Mouse (Mus musculus) MEL (cell line): ENCODE measurements around the gene Gsn. TPM values are rescaled to one million over a fixed set of nuclear protein-coding genes. Genes with fewer than 3 reads are reported as not detected.

ENCODE experiments used
- DNase-seq: peaks from one replicate; pipeline ENCODE4 v3.0.0; 2011; ENCODE audit warnings: low read depth, low spot score
- H3K27ac ChIP-seq: 2 replicates; pipeline ENCODE4 v1.5.1; 2012; ENCODE audit warnings: low read depth, mild to moderate bottlenecking, control low read depth, low read length, moderate library complexity; ENCODE audit not compliant: control insufficient read depth
- H3K27me3 ChIP-seq, 2 experiments: fragments of 150-350 bp in 1 of 2; sonication (generic) in 1 of 2; 2 replicates each; pipeline ENCODE4 v1.6.1; 2012; ENCODE audit warnings: low read length in 2 of 2, mild to moderate bottlenecking in 2 of 2, improper control_type of control experiment in 1 of 2, moderate library complexity in 1 of 2; ENCODE audit not compliant: insufficient read depth in 2 of 2, control insufficient read depth in 1 of 2
- H3K36me3 ChIP-seq, 2 experiments: 2 replicates each; pipeline ENCODE4 v1.6.1; 2012 to 2014; ENCODE audit warnings: low read length in 2 of 2, improper control_type of control experiment in 1 of 2, inconsistent platforms in 1 of 2, mild to moderate bottlenecking in 1 of 2; ENCODE audit not compliant: insufficient read depth in 2 of 2, control insufficient read depth in 1 of 2
- H3K4me1 ChIP-seq, 2 experiments: fragments of 150-350 bp in 1 of 2; sonication (generic) in 1 of 2; 2 replicates each; pipeline ENCODE4 v1.6.1; 2012; ENCODE audit warnings: low read length in 2 of 2, improper control_type of control experiment in 1 of 2, mild to moderate bottlenecking in 1 of 2; ENCODE audit not compliant: insufficient read depth in 2 of 2, control insufficient read depth in 1 of 2
- H3K4me3 ChIP-seq, 2 experiments: fragments of 150-350 bp in 1 of 2; sonication (generic) in 1 of 2; 2 replicates each; pipeline ENCODE4 v1.5.1; 2012; ENCODE audit warnings: low read depth in 2 of 2, low read length in 2 of 2, mild to moderate bottlenecking in 2 of 2, moderate library complexity in 2 of 2, control low read depth in 1 of 2, improper control_type of control experiment in 1 of 2; ENCODE audit not compliant: control insufficient read depth in 1 of 2, insufficient read depth in 1 of 2
- H3K79me2 ChIP-seq: 2 replicates; pipeline ENCODE4 v1.6.1; 2012; ENCODE audit warnings: mild to moderate bottlenecking, low read length, moderate library complexity; ENCODE audit not compliant: control insufficient read depth, poor library complexity, insufficient read depth
- H3K9ac ChIP-seq: 2 replicates; pipeline ENCODE4 v1.6.1; 2012; ENCODE audit warnings: low read depth, mild to moderate bottlenecking, control low read depth, low read length, moderate library complexity; ENCODE audit not compliant: control insufficient read depth, poor library complexity, severe bottlenecking
- H3K9me3 ChIP-seq: fragments of 150-350 bp; sonication (generic); replicated peaks from 2 replicates; pipeline ENCODE4 v1.6.1; 2012; ENCODE audit warnings: mild to moderate bottlenecking, low read length, improper control_type of control experiment, moderate library complexity; ENCODE audit not compliant: insufficient read depth
- BHLHE40 ChIP-seq: IDR thresholded peaks from 2 replicates; pipeline ENCODE4 v1.6.1; 2012; ENCODE audit warnings: low read depth, mild to moderate bottlenecking, inconsistent platforms, low read length, improper control_type of control experiment, borderline replicate concordance
- CTCF ChIP-seq, 3 experiments: IDR thresholded peaks in 2 of 3; conservative IDR thresholded peaks in 1 of 3; 2 replicates each; pipeline ENCODE4 v1.5.1; 2011 to 2012; ENCODE audit warnings: low read length in 3 of 3, low read depth in 2 of 3, mild to moderate bottlenecking in 2 of 3, improper control_type of control experiment in 1 of 3, inconsistent platforms in 1 of 3, mixed read lengths in 1 of 3, moderate library complexity in 1 of 3; ENCODE audit not compliant: control insufficient read depth in 1 of 3, insufficient read depth in 1 of 3, poor library complexity in 1 of 3, severe bottlenecking in 1 of 3
- E2F4 ChIP-seq: IDR thresholded peaks from 2 replicates; pipeline ENCODE4 v1.6.1; 2011; ENCODE audit warnings: low read depth, low read length, improper control_type of control experiment, borderline replicate concordance
- ELF1 ChIP-seq: IDR thresholded peaks from 2 replicates; pipeline ENCODE4 v1.6.1; 2014; ENCODE audit warnings: low read depth, mild to moderate bottlenecking, inconsistent platforms, low read length, improper control_type of control experiment, moderate library complexity
- ETS1 ChIP-seq: IDR thresholded peaks from 2 replicates; pipeline ENCODE4 v1.6.1; 2012; ENCODE audit warnings: low read depth, mild to moderate bottlenecking, inconsistent platforms, low read length, improper control_type of control experiment, moderate library complexity
- GATA1 ChIP-seq: IDR thresholded peaks from 2 replicates; pipeline ENCODE4 v1.6.1; 2011; ENCODE audit warnings: low read depth, low read length, improper control_type of control experiment
- HCFC1 ChIP-seq: IDR thresholded peaks from 2 replicates; pipeline ENCODE4 v1.6.1; 2012; ENCODE audit warnings: low read depth, mild to moderate bottlenecking, inconsistent platforms, low read length, improper control_type of control experiment, moderate library complexity
- MAFK ChIP-seq: IDR thresholded peaks from 2 replicates; pipeline ENCODE4 v1.6.1; 2011; ENCODE audit warnings: low read depth, mild to moderate bottlenecking, low read length, improper control_type of control experiment, borderline replicate concordance
- MAX ChIP-seq: IDR thresholded peaks from 2 replicates; pipeline ENCODE4 v1.6.1; 2011; ENCODE audit warnings: low read length, improper control_type of control experiment
- MAZ ChIP-seq: IDR thresholded peaks from 2 replicates; pipeline ENCODE4 v1.6.1; 2012; ENCODE audit warnings: low read depth, mild to moderate bottlenecking, inconsistent platforms, low read length, improper control_type of control experiment
- MXI1 ChIP-seq: IDR thresholded peaks from 2 replicates; pipeline ENCODE4 v1.6.1; 2011; ENCODE audit warnings: mild to moderate bottlenecking, low read depth, low read length, improper control_type of control experiment
- MYB ChIP-seq: IDR thresholded peaks from 2 replicates; pipeline ENCODE4 v1.6.1; 2011; ENCODE audit warnings: mild to moderate bottlenecking, low read depth, low read length, improper control_type of control experiment
- MYC ChIP-seq: IDR thresholded peaks from 2 replicates; pipeline ENCODE4 v1.6.1; 2011; ENCODE audit warnings: low read depth, mild to moderate bottlenecking, low read length, improper control_type of control experiment, moderate library complexity
- NELFE ChIP-seq: IDR thresholded peaks from 2 replicates; pipeline ENCODE4 v1.6.1; 2011; ENCODE audit warnings: low read depth, low read length, improper control_type of control experiment
- POLR2A ChIP-seq, 2 experiments: IDR thresholded peaks; 2 replicates each; pipeline ENCODE4 v1.6.1; 2011 to 2012; ENCODE audit warnings: low read length in 2 of 2, mild to moderate bottlenecking in 2 of 2, control low read depth in 1 of 2, improper control_type of control experiment in 1 of 2, low read depth in 1 of 2, moderate library complexity in 1 of 2; ENCODE audit not compliant: control insufficient read depth in 1 of 2, insufficient read depth in 1 of 2, poor library complexity in 1 of 2
- RAD21 ChIP-seq: IDR thresholded peaks from 2 replicates; pipeline ENCODE4 v1.6.1; 2011; ENCODE audit warnings: mild to moderate bottlenecking, low read depth, low read length, improper control_type of control experiment
- RCOR1 ChIP-seq: IDR thresholded peaks from 2 replicates; pipeline ENCODE4 v1.6.1; 2012; ENCODE audit warnings: low read depth, mild to moderate bottlenecking, inconsistent platforms, low read length, improper control_type of control experiment
- SMC3 ChIP-seq: IDR thresholded peaks from 2 replicates; pipeline ENCODE4 v1.6.1; 2011; ENCODE audit warnings: low read depth, low read length, improper control_type of control experiment
- TAL1 ChIP-seq: IDR thresholded peaks from 2 replicates; pipeline ENCODE4 v1.6.1; 2012; ENCODE audit warnings: mild to moderate bottlenecking, inconsistent platforms, low read length, moderate library complexity, mixed read lengths
- ZC3H11A ChIP-seq: IDR thresholded peaks from 2 replicates; pipeline ENCODE4 v1.6.1; 2012; ENCODE audit warnings: low read depth, mild to moderate bottlenecking, inconsistent platforms, low read length, improper control_type of control experiment
- ZKSCAN1 ChIP-seq: IDR thresholded peaks from 2 replicates; pipeline ENCODE4 v1.6.1; 2012; ENCODE audit warnings: low read depth, mild to moderate bottlenecking, inconsistent platforms, low read length, improper control_type of control experiment, moderate library complexity
- polyA plus RNA-seq, 2 experiments: library from polyadenylated mRNA; stranded (reverse) in 1 of 2; unstranded in 1 of 2; fragments of >175 nt in 1 of 2; fragments of >200 nt in 1 of 2; gene quantifications; 2 replicates each; pipeline versions ENCODE4 v1.2.1 to v1.2.4; 2012; ENCODE audit warnings: low replicate concordance in 2 of 2, low read depth in 1 of 2; ENCODE audit not compliant: insufficient read length in 2 of 2, insufficient read depth in 1 of 2, missing spikeins in 1 of 2
- total RNA-seq: library from RNA; depleted of rRNA; stranded (reverse); fragments of 300-350 nt; gene quantifications from 2 replicates; pipeline ENCODE4 v1.2.3, GENCODE M21; 2012

The Gsn gene
- total and polyA plus RNA-seq, 3 experiments, result 8.0 to 8.2 TPM; not detected in 1

GRCm38 (mm10) chr2:35288758-35289635 lies 32.8 kb downstream of the Gsn start:
- Histone ChIP-seq H3K79me2 (no peaks in the 10 kb centered on the region), H3K4me3 (no peak overlapping the region), H3K27me3 (0 out of 4 replicates have a peak, but pooled peaks cover 0 to 1% of the 10 kb centered on the region in 2 experiments), H3K9ac (no peak overlapping the region), H3K9me3 (no peaks in the 10 kb centered on the region), H3K36me3 (peaks cover 0 to 8% of the 10 kb centered on the region in 2 experiments; a peak in 2 of 4 replicates), H3K27ac (no peak overlapping the region), H3K4me1 (peaks cover 9 to 14% of the 10 kb centered on the region in 2 experiments; a peak in 3 of 4 replicates)
- DNase-seq, result peak; percentile 86
- no peak for TF ChIP-seq HCFC1
- no peak for TF ChIP-seq MYB
- no peak for TF ChIP-seq E2F4
- TF ChIP-seq MAX, result 0 out of 2 replicates have a peak, but pooled peaks have one; percentile 18
- TF ChIP-seq MXI1, result no peak
- TF ChIP-seq GATA1, result peak; percentile 67
- TF ChIP-seq POLR2A (IDR thresholded peaks at IDR 0.05; ENCODE audit: control insufficient read depth in 1 of 2, insufficient read depth in 1 of 2, low read depth in 1 of 2, low read length in 2 of 2, poor library complexity in 1 of 2), result no peak
- TF ChIP-seq MAFK, result no peak
- TF ChIP-seq RAD21, result peak; percentile 89
- TF ChIP-seq NELFE, result peak; percentile 24; the same call in 1 of the 2 replicates
- peak; percentile 84 to 97 (median 86) for TF ChIP-seq CTCF (IDR thresholded peaks at IDR 0.05 in 2 of 3, conservative IDR thresholded peaks at IDR 0.05 in 1 of 3; ENCODE audit: control insufficient read depth in 1 of 3, insufficient read depth in 1 of 3, low read depth in 2 of 3, low read length in 3 of 3, poor library complexity in 1 of 3, severe bottlenecking in 1 of 3)
- TF ChIP-seq MYC, result 0 out of 2 replicates have a peak, but pooled peaks have one; percentile 22
- no peak for TF ChIP-seq ZKSCAN1
- no peak for TF ChIP-seq MAZ
- TF ChIP-seq RCOR1, result no peak
- peak; percentile 98 for TF ChIP-seq SMC3
- TF ChIP-seq ZC3H11A, result peak; percentile 85
- peak; percentile 41; the same call in 1 of the 2 replicates for TF ChIP-seq ELF1
- no peak for TF ChIP-seq BHLHE40
- TF ChIP-seq TAL1, result no peak
- TF ChIP-seq ETS1, result 0 out of 2 replicates have a peak, but pooled peaks have one; percentile 13
